Mouse (Mus musculus) inflammation-experienced regulatory T-cells, adult 6 months (primary cell): Measurements from ENCODE around the gene Stk16. TPM values are rescaled to one million over a fixed set of nuclear protein-coding genes. Genes with fewer than 3 reads are reported as not detected.

Experiments
- ATAC-seq: one replicate; pipeline ENCODE4 v1.8.0; 2017
- polyA plus RNA-seq, 3 experiments: library from polyadenylated mRNA; unstranded; fragments of 100-300 nt; shearing (Covaris generic); gene quantifications; one replicate each; pipeline ENCODE4 v1.2.1; 2017

Gene Stk16
- polyA plus RNA-seq, 3 experiments from 2014 or later, result 46.3 to 62.7 (median 51.6) TPM

DNA sequence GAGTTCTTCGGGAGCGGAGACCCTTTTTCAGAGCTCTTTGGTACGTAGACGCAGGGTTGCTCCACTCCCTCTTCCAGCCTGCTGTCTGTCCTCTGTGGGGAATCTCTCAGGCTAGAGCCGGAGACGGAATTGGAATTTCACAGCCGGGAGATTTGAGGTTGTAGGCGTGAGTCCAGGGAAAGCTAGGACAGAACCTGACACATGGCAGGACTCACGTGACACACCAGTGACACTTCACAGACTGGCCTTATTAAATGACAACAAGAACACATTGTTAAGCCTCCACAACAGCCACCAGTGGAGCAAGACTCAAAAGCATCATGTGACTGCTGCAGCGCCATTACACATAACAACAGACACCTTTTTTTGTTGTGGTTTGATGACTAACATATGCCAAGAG lies 29.0 kb downstream of the Stk16 start:
- no peak for ATAC-seq

DNA sequence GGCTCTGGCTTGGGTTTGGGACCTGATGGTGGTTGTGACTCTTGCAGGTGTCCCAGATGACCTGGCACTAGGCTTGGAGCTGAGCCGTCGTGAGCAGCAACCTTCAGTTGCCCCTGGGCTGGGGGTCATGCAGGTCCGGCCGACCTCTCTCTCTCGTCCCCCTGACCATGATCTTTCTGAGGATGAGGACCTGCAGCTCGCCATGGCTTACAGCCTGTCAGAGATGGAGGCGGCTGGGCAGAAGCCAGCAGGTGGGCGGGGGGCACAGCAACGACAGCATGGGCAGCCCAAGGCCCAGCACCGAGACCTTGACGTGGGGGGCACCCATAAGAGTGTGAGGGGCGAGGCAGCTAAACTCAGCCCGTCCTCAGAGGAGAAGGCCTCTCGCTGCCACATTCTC lies 32.8 kb downstream of the Stk16 start:
- no peak for ATAC-seq

DNA sequence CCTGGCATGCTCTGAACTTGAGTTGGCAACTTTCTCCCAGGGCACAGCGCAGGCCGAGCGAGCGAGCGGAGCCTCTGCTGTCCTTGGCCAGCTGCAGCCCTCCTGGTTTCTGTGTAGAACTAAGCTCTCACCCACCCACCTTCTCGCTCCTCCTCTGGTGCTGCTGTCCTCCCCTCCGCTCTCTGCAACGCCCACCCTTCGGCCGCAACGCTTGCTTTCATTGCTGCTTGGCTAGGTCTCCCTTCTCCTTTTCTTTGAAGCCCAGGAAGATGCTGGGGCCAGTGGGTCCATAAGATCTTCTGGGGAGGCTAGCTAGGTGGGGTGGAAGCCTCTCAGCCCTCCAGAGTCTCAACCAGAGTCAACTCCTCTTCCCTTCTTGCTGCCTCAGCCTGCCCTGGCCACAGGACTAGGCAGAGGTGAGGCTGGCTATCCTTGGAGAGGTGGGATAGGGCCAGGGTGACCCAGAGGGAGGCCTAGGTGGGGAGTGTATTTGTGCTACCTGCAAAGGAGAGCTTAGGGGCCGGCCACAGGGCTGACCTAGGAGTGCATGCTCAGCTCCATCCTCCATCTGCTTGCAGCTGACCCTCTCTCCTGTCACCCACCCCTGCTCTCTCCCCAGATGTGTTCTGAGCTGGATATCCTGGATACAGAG lies 33.7 kb downstream of the Stk16 start:
- no peak for ATAC-seq

DNA sequence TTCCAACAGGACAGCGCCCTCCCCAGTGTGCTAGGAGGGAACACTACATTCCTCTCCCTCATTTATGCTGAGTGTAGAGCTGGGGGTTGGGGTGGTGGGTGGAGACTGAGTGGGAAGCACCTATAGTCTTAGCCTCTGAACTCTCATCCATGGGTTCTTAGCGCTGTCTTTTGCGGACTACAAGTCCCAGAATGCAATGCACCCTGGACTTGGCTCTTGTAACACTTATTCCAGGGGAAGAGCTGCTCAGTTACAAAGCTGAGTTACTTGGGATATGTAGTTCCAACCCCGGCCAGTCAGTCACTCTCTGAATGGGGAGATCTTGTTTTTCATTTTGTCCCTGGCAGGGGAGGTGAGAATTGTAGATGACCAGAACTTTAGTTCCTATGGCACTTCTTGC lies 34.2 kb downstream of the Stk16 start:
- ATAC-seq, result peak; percentile 67

DNA sequence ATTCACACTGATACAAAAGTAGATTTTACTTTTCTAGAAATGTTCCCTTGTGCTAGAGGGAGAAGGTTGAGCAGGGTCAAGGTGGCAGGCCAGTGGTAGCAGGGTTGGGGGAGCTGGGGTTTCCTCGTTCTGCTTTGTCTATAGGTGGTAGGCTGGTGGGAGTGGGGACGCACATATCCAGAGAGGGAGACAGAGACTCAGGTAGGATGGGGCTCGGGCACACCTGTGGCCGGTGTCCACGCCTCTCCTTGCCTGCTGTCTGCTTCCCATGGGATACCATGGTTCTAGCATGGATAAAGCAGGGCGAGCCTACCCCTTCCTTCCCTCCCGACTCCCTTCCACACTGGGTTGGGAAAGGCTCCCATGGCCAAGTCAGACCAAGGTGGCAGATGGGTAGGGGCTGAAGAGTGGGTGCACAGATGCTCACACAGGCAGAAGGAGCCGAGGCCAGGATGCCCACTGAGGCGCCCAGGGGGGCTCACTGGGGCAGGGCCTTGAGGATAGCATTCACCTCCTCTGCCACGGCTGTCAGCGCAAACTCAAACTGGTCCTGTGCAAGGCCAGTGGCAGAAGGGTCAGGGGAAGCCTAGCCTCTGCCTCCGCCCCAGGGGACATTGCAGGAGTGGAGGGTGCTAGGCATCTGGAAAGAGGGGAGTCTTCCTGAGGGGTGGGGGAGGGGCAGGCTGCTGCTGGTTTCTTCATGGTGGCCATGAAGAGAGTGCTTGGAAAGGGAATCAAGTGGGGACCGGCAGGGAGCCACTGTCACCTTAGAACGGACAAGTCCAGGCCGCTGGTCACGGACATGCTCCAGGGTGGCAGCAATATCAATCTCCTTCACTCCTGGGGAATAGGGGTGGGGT lies 36.7 kb downstream of the Stk16 start:
- ATAC-seq, result no peak

DNA sequence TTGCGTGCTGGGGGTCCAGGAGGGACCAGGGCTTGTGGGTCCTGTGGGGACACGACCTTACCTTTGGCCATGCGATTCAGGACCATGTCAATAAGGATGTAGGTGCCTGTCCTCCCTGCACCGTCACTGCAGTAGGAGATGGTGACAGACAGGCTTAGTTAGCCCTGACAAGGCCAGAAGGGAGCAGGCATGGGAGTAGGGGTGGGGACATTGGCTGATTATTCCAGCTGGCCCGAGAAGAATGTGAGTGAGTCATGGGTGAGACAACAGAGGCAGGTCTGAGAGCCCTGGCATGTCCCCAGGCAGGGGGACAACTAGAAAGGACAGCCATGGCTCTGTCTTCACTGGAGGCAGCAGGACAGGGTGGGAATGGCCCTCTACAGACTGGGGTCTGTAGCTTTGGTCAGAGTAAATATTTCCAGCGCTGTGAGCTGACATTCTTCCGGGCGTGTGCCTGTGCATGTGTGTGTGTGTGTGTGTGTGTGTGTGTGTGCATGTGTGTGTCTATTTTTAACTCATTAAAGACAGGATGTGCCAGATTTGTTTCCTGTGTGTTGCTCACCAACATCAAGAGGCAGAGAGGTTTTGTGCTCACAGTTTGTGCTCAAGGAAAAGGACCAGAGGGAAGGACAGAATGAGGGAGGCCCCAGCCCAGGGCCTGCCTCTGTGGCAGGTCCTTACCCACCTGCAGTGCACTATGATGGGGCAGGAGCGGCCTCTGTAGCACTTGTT lies 37.6 kb downstream of the Stk16 start:
- peak; percentile 39 for ATAC-seq

DNA sequence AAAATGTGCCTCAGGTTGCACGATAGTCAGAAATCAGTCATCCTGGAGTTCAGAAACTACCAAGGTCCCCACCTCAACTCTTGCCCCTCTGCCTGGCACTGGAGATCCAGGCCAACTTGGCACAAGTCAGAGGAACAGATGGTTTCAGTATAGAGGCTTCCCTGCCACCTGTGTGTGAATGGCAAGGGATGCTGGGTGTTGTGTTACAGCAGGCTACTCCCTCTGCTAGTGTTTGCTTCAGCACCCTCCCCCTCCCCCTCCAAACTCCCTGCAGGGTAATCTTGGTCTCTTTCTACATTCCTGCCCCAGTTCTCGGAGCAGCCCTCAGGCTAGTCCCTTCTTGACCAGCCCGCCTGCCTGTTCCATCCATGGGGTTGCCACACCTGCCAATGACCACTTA lies 39.9 kb downstream of the Stk16 start:
- no peak for ATAC-seq

DNA sequence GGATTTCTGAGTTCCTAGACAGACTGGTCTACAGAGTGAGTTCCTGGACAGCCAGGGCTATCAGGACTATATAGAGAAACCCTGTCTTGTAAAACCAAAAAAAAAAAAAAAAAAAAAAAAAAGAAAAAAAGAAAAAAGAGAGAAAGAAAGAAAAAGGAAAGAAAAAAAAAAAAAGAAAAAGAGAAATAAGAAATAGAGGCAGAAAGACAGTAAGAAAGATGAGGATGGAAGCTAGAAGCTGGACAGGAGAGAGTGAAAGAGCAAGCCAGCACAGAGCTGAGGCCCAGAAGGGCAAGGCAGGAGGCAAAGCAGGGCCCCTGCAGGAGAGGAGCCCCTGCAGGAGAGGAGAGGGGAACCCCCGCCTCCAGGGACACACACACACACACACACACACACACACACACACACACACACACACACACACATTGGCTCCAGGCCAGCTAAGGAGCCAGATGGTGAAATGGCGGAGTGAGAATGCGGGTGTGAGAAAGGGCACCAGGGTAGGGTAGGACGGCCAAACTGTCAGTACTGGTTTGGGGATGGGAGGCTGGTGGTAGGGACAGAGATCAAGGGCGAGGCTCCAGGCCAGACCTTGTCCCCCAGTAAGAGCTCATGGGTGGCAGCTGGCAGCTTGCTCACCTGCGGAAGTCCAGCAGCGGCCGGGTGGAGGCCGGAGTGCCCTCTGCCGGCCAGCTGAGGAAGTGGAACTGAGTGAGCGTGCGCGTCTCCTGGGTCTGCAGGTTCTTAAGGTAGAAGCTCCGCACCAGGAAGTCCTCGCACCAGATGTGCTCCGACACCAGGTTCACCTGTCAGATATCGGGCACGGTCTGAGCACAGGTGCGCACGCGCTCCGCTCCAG lies 40.7 kb downstream of the Stk16 start:
- ATAC-seq, result peak; percentile 80

DNA sequence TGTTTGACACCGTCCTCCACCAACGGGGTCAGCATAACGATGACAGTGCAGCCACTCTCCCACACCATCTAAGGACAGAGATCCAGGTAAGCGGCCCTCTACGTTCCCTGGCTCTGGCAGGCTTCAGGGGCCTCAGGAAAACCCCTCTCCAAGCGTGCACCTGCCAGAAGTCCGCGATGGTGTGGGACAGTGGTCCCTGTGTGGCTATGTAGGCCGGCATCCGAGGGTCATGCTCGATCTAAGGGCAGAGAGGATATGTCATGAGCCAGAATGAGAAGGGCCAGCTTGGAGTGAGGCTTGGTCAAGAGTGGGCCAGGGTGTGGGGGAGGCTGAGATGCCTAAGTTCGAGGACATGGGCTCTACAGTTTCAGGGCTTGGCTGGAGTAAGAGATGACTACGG lies 41.7 kb downstream of the Stk16 start:
- no peak for ATAC-seq

DNA sequence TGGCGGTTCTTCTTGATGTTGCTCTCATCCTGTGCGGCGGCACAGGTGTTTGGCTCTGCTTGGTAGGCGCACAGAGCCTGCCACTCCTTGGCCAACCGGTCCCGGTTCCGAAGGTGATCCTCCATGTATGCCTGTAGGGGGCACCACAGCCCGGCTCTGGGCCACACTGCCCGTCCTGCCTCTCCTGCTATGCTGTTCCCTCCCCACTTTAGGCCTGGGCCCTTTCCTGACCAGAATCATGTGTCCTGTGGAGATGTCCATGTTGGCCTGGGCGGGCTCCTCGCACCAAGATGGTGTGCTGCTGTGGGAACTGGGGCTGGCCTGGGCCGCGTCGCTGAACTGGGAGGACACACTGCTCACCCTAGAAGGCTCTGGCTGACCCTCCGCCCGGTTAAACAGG lies 42.4 kb downstream of the Stk16 start:
- ATAC-seq, result no peak

DNA sequence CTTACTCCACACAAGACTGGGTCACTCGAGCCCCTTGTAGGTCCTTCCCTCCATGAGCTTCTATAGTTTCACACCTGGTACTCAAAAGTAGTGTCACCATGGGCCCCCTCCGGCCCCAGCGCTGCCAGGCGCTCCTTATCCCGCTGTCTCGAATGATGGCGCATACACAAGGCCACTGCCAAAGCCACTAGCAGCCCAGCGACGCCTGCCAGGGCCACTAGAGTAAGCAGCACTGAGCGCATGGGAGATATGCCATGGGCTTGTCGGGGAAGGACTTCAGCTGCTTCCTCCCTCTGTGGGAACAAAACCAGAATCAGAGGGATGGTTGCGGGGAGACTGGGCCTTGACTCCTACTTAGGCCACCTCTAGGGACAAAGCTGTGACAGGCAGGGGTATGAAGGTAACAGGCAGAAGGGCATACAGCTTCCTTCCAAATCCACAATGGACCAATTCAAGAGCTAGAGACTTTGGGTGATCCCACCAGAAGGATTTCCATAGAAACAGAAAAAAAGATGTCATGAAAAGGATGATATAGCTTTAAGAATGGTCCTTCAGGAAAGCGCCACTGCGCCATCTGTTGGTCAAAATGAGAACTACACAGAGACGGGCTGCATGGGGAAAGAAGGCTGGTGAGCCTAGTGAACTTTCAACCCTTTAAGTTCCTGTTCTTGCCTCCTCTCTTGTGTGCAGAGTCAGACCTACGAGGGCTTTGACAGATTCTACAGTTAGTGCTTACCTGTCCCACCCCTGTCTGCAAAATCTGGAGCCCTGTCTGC lies 43.4 kb downstream of the Stk16 start:
- ATAC-seq, result peak; percentile 42

DNA sequence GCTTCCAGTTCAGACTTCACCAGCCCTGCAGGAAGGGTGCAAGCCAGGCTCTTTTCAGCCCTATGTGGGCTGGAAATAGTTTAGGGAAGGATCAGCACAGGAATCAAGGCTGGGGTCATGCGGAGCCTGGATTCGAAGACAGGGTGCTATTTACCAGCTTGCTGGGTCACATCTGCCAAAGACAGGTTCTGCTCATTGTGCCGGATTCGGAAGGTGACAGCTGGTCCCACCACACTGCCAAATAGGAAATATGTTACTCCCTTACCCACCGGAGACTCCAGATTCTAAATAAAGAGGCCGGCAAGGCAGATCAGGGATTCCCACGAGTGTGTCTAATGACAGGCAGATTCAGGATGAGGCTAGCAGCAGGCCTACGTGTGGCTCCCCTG lies 44.0 kb downstream of the Stk16 start:
- no peak for ATAC-seq

DNA sequence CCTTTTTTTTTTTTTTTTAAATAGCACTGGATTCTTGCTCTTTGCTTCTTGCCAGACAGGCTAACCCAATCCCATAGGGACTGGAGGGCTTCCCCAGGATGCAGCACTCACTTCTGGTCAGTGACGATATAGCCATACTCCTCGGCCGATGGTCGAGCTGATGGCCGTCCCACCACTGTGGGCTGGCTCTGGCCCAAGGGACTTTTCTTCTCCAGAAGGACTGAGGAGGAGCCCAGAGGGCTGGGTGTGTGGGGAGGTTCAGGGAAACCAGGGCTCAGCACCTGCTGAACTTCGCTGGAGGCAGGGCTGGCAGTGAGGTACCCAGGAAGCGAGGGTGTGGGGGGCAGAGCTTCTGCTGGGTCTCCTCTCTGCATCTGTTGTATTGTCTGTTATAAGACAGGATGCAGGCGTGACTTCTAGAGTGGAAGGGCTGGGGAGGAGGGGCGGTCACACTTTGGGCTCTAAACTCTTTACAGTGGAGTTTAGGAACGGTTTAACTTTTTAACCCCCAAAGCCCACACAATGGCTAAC lies 44.9 kb downstream of the Stk16 start:
- ATAC-seq, result no peak

DNA sequence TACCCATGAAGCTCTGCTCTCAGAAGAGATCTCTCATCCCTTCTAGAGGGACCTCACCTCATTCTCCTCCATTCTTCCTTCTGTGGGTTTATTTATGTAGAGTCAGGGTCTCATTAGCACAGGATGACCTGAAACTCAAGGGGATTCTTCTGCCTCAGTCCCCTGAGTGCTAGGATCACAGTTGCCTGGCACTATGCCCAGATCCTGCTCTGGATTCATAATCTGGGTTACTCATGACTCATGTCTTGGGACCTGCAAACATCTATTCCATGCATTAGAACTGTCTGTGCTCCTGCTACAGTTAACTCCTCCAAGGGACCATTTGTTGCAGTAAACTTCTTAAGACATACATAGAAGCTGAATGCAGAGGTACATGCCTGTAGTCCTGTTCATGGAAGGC lies 50.6 kb downstream of the Stk16 start:
- ATAC-seq, result no peak

DNA sequence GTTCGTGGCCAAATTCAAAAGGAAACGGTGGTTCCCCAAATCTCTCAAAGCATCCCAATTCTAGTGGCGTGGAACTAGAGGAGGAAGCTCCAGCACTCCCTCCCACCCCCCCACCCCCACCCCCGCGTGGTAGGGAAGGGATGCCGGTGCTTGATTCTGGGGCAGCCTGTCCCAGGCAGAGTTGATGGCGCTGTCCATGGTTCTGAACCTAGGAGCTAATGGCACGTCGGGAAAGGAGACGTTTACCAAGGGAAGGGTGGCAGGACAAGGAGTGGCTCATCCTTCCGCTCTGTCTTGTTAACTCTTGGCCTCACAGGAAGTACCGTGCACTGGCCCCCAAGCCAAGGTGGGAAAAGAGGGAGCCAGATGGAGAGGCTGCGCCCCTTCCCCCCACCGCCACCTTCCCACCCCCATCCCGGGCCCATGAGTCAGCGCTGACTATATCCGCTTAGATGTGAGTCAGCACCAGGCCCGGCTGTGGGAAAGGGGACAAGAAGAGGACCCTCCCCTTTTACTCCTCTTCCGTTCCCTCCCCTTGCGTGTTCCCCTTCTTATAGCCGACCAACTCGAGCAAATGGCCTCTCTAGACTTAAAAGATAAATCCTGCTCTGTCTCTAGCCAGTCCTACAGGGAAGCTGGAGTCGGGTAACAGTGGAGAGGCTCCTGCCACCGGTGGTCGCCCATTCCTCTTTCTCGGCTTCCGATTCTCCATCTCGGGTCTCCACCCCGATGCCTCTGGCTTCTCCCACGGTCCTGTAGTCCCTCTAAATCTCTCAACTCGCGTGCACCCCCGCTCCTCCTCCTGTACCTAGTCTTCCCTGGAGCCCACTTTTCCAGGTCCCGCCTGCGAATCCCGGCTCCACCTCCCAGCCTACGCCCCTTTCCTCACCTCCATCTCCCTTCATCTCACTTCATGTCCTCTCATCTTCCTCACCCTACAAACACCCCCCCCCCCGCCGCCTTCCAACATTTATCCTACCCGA lies 52.6 kb downstream of the Stk16 start:
- no peak for ATAC-seq

DNA sequence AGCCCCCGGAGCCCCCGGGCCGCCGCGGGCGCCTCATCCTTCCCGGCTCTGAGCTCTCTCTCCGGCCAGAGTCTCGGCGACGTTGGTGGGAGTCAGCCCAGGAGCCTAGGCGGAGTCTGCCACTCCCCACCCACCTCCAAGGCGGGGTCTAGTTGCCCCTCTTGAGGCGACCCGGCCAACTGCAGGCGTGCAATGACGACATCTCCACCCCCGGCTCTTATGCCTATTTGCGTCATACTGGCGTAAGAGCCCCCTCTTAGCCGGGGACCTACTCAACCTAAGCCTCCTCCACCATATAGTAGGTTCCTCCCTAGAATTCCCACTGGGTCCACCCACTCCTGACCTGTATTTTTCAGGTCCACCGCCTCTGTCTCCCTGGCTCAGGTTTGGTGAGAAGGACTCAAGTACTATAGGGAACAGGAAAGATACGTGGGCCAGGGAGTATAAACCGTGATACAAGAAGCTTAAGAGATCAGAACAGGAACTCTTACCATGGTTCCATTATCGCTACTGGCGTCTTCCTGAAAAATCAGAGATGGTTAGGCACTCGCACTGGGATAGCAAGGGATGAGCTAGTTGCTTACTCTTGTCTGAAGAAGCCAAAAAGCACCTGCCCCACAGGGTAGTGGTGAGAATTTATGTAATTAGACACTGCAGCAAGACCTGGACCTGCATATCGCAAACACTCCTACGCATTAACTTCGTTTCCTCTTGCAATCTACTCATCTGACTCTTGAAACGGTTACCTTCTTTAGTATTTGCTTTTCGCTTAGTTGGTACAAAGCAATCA lies 53.6 kb downstream of the Stk16 start, which contains the start of gene Ptprn:
TSS of gene Ptprn (minus strand) at position 412 of the 790 bp plus-strand sequence.
- no peak for ATAC-seq
